Mouse (Mus musculus): ENCODE measurements around the gene Cpne5. TPM values are rescaled to one million over a fixed set of nuclear protein-coding genes. Genes with fewer than 3 reads are reported as not detected.
"Not testable (repeated sequence)": the region's sequence is repeated elsewhere in the genome, so short reads cannot be mapped to it uniquely, and the experiment has no call there.

Cpne5 gene
- total RNA-seq, 2 experiments from 2014 or later: 34.0 to 36.3 TPM

DNA sequence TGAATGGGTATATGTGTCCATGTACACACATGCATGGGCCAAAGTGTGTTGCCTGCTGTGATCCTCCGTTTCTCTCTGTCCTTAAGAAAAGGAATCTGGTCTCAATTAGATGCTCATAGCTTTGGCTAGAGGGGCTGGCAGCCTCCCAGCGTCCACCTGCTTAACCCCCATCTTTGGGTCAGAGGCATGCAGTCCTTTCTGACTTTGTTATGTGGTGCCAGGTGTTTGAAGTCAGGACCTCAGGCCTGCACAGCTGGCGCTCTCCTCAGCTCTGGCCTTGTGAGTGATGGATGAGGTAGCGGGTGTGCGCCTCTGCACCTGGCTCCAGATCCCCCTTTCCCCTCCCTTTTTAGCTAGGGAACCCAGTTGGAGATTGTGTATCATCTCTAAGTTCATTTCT is 119.9 kb downstream of the Cpne5 start:
- no peak for DNase-seq (ENCODE audit: low spot score in 2 of 2)
- Histone ChIP-seq H3K27ac (no peak overlapping the region), H3K4me3 (no peak overlapping the region)
- no peak for TF ChIP-seq CTCF (conservative IDR thresholded peaks at IDR 0.05)

DNA sequence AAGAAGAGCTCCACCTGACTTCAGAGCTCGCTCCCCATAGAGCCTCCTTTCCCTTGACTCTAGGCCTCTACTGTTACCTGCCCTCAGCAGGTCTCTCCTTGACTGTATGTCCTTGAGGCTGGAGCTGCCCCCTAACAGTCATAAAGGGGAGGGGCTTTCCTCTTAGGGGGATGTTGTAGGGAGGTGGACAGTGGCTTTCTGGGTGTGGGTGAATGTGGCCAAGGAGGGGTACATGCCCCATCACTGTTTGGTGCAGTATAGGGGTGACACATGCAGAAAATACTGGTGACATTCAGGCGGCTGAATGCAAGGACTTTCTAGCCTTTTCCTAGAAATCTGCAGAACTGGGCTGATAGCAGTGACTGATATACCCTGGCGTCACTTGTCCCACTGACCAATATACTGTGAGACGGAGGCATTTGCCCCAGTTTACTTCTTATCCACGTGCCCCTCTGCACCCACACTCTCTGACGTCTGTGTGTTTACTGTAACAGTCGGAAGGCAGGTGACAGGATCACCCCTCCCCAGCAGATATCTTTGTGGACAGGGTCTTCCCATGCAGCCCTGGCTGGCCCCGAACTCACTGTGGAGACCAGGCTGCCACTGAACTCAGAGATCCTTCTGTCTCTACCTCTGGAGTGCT is 120.8 kb downstream of the Cpne5 start:
- no peak overlapping the region for H3K27ac ChIP-seq
- no peak for DNase-seq (ENCODE audit: low spot score in 2 of 2)
- no peak for TF ChIP-seq CTCF (conservative IDR thresholded peaks at IDR 0.05)

GRCm38 (mm10) chr17:29116023-29116422 is 121.9 kb downstream of the Cpne5 start:
- Histone ChIP-seq H3K27ac (no peak overlapping the region), H3K4me3 (no peak overlapping the region)
- no peak for DNase-seq (ENCODE audit: low spot score in 2 of 2)
- TF ChIP-seq CTCF (conservative IDR thresholded peaks at IDR 0.05): no peak

More for the DNA sequence above, 120.8 kb downstream of the Cpne5 start:
- no peak overlapping the region for H3K4me3 ChIP-seq

DNA sequence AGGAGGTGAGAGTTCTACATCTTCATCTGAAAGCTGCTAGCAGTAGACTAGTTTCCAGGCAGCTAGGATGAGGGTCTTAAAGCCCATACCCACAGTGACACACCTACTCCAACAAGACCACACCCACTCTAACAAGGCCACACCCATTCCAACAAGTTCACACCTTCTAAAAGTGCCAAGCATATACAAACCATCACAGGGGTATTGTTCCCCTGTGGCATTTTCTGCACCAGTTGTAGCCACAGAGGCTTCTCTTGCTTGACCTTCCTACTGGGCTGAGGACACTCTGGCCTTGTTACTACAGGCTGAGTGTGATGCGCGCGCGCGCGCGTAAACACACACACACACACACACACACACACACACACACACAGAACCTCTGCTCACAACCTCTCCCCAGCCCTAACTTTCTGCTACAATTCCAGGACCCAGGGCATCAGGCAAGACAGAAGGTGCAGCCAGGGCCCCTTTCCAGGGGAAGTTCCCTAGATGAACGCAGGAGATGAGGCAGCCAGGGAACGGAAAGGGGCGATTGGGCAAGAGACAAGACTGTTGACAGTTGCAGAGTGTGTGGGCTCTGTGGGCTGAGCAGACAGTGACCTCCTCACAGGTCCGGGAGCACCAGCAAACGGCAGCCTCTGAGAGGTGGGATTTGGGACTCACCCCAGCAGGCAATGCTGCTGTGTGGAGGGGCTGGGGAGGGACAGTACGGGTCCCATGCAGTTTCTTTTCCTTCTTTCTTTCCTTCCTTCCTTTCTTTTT is 124.2 kb downstream of the Cpne5 start, which contains the start of gene Rab44:
Rab44 (plus strand) TSS at position 555 of the 762 bp plus-strand sequence.
- no peak within 1 kb of the TSS for H3K4me3 ChIP-seq
- no peak for TF ChIP-seq CTCF (conservative IDR thresholded peaks at IDR 0.05)
- DNase-seq (ENCODE audit: low spot score in 2 of 2): no peak

GRCm38 (mm10) chr17:29111332-29111731 is 126.6 kb downstream of the Cpne5 start:
- no peak for DNase-seq (ENCODE audit: low spot score in 2 of 2)
- no peak overlapping the region for H3K4me3 ChIP-seq
- H3K27ac ChIP-seq: no peak overlapping the region
- no peak for TF ChIP-seq CTCF (conservative IDR thresholded peaks at IDR 0.05)

More for the DNA sequence above, 124.2 kb downstream of the Cpne5 start, which contains the start of gene Rab44:
- H3K27ac ChIP-seq: no peak within 1 kb of the TSS

- not testable (repeated sequence) for DNase-seq (ENCODE audit: low spot score in 2 of 2); H3K27ac ChIP-seq; H3K4me3 ChIP-seq
Measured at GRCm38 (mm10) chr17:29110356-29110755, 127.6 kb downstream of the Cpne5 start.

Other genes with a start within 250 kb of the Cpne5 start
- gene Stk38, start 230.2 kb downstream of the Cpne5 start, total RNA-seq (2021): 10 to 100 TPM; 50.4 to 65.6 TPM
- gene Srsf3, start 205.5 kb downstream of the Cpne5 start, total RNA-seq (2021): 100 to 1,000 TPM; 125 to 130 TPM
- gene Cdkn1a, start 147.2 kb downstream of the Cpne5 start, total RNA-seq (2021): 10 to 100 TPM in 1 of 2 experiments, 1 to 10 TPM in 1; 8.2 to 14.5 TPM
- under 1 TPM in 1 of 2 experiments, not detected in 1; 0.17 TPM for gene Rab44, start 124.0 kb downstream of the Cpne5 start, total RNA-seq (2021)
- gene Ppil1, start 26.0 kb upstream of the Cpne5 start, total RNA-seq (2021): 10 to 100 TPM; 14.8 to 16.2 TPM
- 10 to 100 TPM; 78.9 to 81.5 TPM for gene BC004004, start 30.6 kb upstream of the Cpne5 start, total RNA-seq (2021)
- gene Pi16, start 79.5 kb upstream of the Cpne5 start, total RNA-seq (2021): 1 to 10 TPM in 1 of 2 experiments, under 1 TPM in 1; 0.74 to 1.1 TPM
- gene Mtch1, start 109.8 kb upstream of the Cpne5 start, total RNA-seq (2021): 100 to 1,000 TPM; 587 to 618 TPM
- gene Fgd2, start 122.7 kb upstream of the Cpne5 start, total RNA-seq (2021): 1 to 10 TPM; 3.8 to 4.4 TPM